Mouse (Mus musculus) ES-E14 (cell line): ENCODE data around the gene Dnajc28.

Experiments
- CHD2 ChIP-seq: IDR thresholded peaks from 2 replicates; pipeline ENCODE4 v1.6.1; 2014; ENCODE audit warnings: mild to moderate bottlenecking, low read depth, low read length, inconsistent platforms
- MAFK ChIP-seq: IDR thresholded peaks from 2 replicates; pipeline ENCODE4 v1.6.1; 2014; ENCODE audit warnings: mild to moderate bottlenecking, low read depth, low read length, inconsistent platforms; ENCODE audit not compliant: insufficient read depth
- ZC3H11A ChIP-seq: IDR thresholded peaks from 2 replicates; pipeline ENCODE4 v1.6.1; 2012; ENCODE audit warnings: low read depth, mild to moderate bottlenecking, inconsistent platforms, low read length, borderline replicate concordance

- TF ChIP-seq MAFK (no peak), CHD2 (no peak), ZC3H11A (no peak)
Observed at GRCm38 (mm10) chr16:91593262-91593661, 25.6 kb downstream of the Dnajc28 start.
